Mouse (Mus musculus): ENCODE measurements around the gene Gdpd3.

- no peak for TF ChIP-seq CTCF (IDR thresholded peaks at IDR 0.05; ENCODE audit: control insufficient read depth, insufficient read depth, insufficient replicate concordance, low read depth, low read length)
- TF ChIP-seq POLR2A (IDR thresholded peaks at IDR 0.05; ENCODE audit: control insufficient read depth, low read depth, low read length) = no peak
These were observed 12.0 kb downstream of the Gdpd3 start for GRCm38 (mm10) chr7:126778147-126778546.

All from testis, adult 2 months (tissue).